Mouse (Mus musculus): ENCODE results near the gene Gngt2. TPM values are rescaled to one million over a fixed set of nuclear protein-coding genes. Genes with fewer than 3 reads are reported as not detected.

The Gngt2 gene
- polyA plus RNA-seq, 1 experiment from 2014 or later: 16.7 TPM

- Histone ChIP-seq H3K9ac (peak overlapping the region; percentile 58; the same call in 1 of the 2 replicates), H3K27me3 (replicated peaks) (peaks cover 81% of the 10 kb centered on the region), H3K4me2 (peak overlapping the region; percentile 64), H3K36me3 (peaks cover 12% of the 10 kb centered on the region), H3K9me3 (replicated peaks) (no peaks in the 10 kb centered on the region), H3K4me3 (peak overlapping the region; percentile 31), H3K27ac (no peak overlapping the region), H3K4me1 (peaks cover 84% of the 10 kb centered on the region)
- WGBS (ENCODE audit: insufficient replicate concordance): 13% methylated on average over 18 of the region's 18 CpGs
- peak; percentile 9; the same call in 1 of the 2 replicates for ATAC-seq
Observed at GRCm38 (mm10) chr11:95833631-95834142, 3.3 kb upstream of the Gngt2 start.

GRCm38 (mm10) chr11:95834143-95834667 is 2.8 kb upstream of the Gngt2 start:
- Histone ChIP-seq H3K9ac (peak overlapping the region; percentile 58), H3K4me1 (peaks cover 84% of the 10 kb centered on the region), H3K36me3 (peaks cover 12% of the 10 kb centered on the region), H3K27me3 (replicated peaks) (peaks cover 75% of the 10 kb centered on the region), H3K9me3 (replicated peaks) (no peaks in the 10 kb centered on the region), H3K4me3 (peak overlapping the region; percentile 31), H3K4me2 (peak overlapping the region; percentile 64), H3K27ac (peak overlapping the region; percentile 79)
- peak; percentile 27 for ATAC-seq
- WGBS (ENCODE audit: insufficient replicate concordance): 2% methylated on average over 22 of the region's 22 CpGs

DNA sequence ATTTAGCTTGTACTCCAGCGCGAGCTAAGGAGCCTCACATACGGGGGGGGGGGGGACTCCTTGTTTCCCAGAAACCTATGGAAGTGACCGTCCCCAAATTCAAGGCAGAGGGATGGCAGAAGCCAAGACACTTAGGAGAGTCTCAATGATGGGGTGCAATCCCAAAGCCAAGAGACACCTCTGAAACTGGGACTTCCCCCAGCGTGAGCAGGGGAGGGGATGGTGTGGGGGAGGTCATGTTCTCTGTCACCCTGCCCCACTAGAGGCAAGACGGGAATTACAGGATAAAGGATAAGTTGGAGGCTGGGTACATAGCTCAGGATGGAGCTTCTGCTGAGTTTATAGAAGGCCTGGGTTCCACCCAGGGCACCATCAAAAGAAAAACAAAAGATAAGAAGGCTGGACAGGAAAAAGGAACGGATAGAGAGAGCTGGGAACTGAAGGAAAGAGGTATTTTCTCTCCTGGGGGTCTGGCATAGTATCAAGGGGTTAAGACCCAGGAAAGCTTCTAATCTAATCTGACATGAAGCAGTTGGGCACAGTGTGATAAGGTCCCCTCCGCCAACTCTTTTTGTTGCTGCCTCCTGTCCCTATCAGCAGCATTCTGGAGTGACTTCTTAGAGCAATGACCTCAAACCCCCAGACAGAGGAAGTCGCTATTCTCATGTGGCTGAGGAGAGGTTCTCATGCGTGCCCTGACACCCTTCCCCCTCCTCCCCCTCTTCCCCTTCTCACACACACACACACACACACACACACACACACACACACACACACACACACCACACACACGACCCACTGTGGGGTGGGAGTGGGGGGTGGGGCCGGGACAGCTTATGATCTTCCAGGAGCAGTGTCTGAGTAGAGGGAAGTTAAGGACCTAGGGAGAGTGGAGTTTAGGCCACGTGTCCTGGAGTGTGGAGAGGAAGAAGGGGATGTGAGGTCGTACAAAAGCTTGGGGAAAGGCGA is 2.0 kb upstream of the Gngt2 start:
- WGBS (ENCODE audit: insufficient replicate concordance): 4% methylated on average over 15 of the region's 15 CpGs

GRCm38 (mm10) chr11:95835832-95836231 is 1.2 kb upstream of the Gngt2 start:
- Histone ChIP-seq H3K9me3 (replicated peaks) (no peaks in the 10 kb centered on the region), H3K4me3 (no peak overlapping the region), H3K27ac (peak overlapping the region; percentile 79), H3K4me1 (peaks cover 74% of the 10 kb centered on the region), H3K27me3 (replicated peaks) (peaks cover 64% of the 10 kb centered on the region), H3K9ac (peak overlapping the region; percentile 58), H3K36me3 (peaks cover 4% of the 10 kb centered on the region), H3K4me2 (peak overlapping the region; percentile 64)
- ATAC-seq: no peak
- WGBS (ENCODE audit: insufficient replicate concordance): 24% methylated on average over 6 of the region's 6 CpGs

More for the DNA sequence above, 2.0 kb upstream of the Gngt2 start:
- Histone ChIP-seq H3K9me3 (replicated peaks) (no peaks in the 10 kb centered on the region), H3K36me3 (peaks cover 9% of the 10 kb centered on the region), H3K27me3 (replicated peaks) (peaks cover 67% of the 10 kb centered on the region), H3K27ac (peak overlapping the region; percentile 79), H3K4me3 (peak overlapping the region; percentile 31), H3K4me1 (peaks cover 78% of the 10 kb centered on the region), H3K4me2 (peak overlapping the region; percentile 64), H3K9ac (peak overlapping the region; percentile 58)
- peak; percentile 83 for ATAC-seq

DNA sequence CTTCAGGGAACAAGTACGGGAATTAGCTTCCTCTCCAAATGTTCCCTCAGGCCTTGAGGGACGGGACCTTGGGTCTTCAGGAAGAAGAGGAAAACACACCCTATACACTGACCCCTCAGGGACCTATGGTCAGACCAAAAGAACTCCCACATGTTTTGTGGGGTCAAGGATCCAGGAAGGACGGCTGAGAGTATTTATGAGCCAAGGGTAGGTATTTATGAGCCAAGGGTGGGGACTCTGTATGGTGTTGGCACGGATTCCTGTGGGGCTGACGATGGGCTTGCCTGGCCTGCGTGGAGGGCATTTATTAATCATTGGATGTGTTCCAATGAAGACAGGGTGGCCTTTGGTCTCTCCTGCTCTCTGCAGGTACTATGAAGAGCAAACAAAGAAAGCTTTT is 583 bp upstream of the Gngt2 start:
- no peak for ATAC-seq
- no peak overlapping the region for H3K9ac ChIP-seq
- H3K36me3 ChIP-seq: no peaks in the 10 kb centered on the region; the same call in 1 of the 2 replicates
- no peak overlapping the region for H3K4me2 ChIP-seq
- peaks cover 64% of the 10 kb centered on the region for H3K27me3 ChIP-seq (replicated peaks)
- no peak overlapping the region for H3K27ac ChIP-seq
- H3K4me1 ChIP-seq: peaks cover 74% of the 10 kb centered on the region
- WGBS (ENCODE audit: insufficient replicate concordance): 76% methylated on average over 6 of the region's 6 CpGs
- H3K9me3 ChIP-seq (replicated peaks): no peaks in the 10 kb centered on the region
- no peak overlapping the region for H3K4me3 ChIP-seq

GRCm38 (mm10) chr11:95838598-95838997 is 1.6 kb downstream of the Gngt2 start:
- peaks cover 87% of the 10 kb centered on the region for H3K4me1 ChIP-seq
- no peaks in the 10 kb centered on the region for H3K36me3 ChIP-seq
- H3K4me2 ChIP-seq: no peak overlapping the region
- 0 out of 2 replicates have a peak overlapping the region, but pooled peaks have one; percentile 7 for H3K27ac ChIP-seq
- H3K4me3 ChIP-seq: no peak overlapping the region
- 53% methylated on average over 4 of the region's 4 CpGs for WGBS (ENCODE audit: insufficient replicate concordance)
- peaks cover 56% of the 10 kb centered on the region for H3K27me3 ChIP-seq (replicated peaks)
- no peak for ATAC-seq
- H3K9me3 ChIP-seq (replicated peaks): no peaks in the 10 kb centered on the region
- no peak overlapping the region for H3K9ac ChIP-seq

GRCm38 (mm10) chr11:95838999-95839868 is 2.2 kb downstream of the Gngt2 start:
- Histone ChIP-seq H3K27ac (no peak overlapping the region), H3K4me3 (no peak overlapping the region), H3K9me3 (replicated peaks) (no peaks in the 10 kb centered on the region), H3K4me1 (peaks cover 83% of the 10 kb centered on the region), H3K36me3 (no peaks in the 10 kb centered on the region), H3K9ac (no peak overlapping the region), H3K4me2 (peak overlapping the region; percentile 13; the same call in 1 of the 2 replicates), H3K27me3 (replicated peaks) (peaks cover 55% of the 10 kb centered on the region)
- no peak for ATAC-seq
- WGBS (ENCODE audit: insufficient replicate concordance): 67% methylated on average over 8 of the region's 8 CpGs

- H3K4me1 ChIP-seq: peaks cover 66% of the 10 kb centered on the region
- no peaks in the 10 kb centered on the region for H3K9me3 ChIP-seq (replicated peaks)
- WGBS (ENCODE audit: insufficient replicate concordance): 49% methylated on average over 5 of the region's 5 CpGs
- no peaks in the 10 kb centered on the region for H3K36me3 ChIP-seq
- peak overlapping the region; percentile 39; the same call in 1 of the 2 replicates for H3K27ac ChIP-seq
- peak overlapping the region; percentile 56 for H3K4me2 ChIP-seq
- no peak for ATAC-seq
- no peak overlapping the region; the same call in 1 of the 2 replicates for H3K9ac ChIP-seq
- peak overlapping the region; percentile 36 for H3K4me3 ChIP-seq
- peaks cover 55% of the 10 kb centered on the region for H3K27me3 ChIP-seq (replicated peaks)
Observed at GRCm38 (mm10) chr11:95840694-95841497, 3.9 kb downstream of the Gngt2 start.

- Histone ChIP-seq H3K9ac (peak overlapping the region; percentile 45; the same call in 1 of the 2 replicates), H3K27me3 (replicated peaks) (peaks cover 56% of the 10 kb centered on the region), H3K36me3 (no peaks in the 10 kb centered on the region), H3K27ac (peak overlapping the region; percentile 39; the same call in 1 of the 2 replicates), H3K4me1 (peaks cover 61% of the 10 kb centered on the region), H3K9me3 (replicated peaks) (no peaks in the 10 kb centered on the region), H3K4me3 (peak overlapping the region; percentile 36), H3K4me2 (peak overlapping the region; percentile 56)
- 39% methylated on average over 10 of the region's 10 CpGs for WGBS (ENCODE audit: insufficient replicate concordance)
- ATAC-seq: no peak
Observed at GRCm38 (mm10) chr11:95841498-95841830, 4.4 kb downstream of the Gngt2 start.

DNA sequence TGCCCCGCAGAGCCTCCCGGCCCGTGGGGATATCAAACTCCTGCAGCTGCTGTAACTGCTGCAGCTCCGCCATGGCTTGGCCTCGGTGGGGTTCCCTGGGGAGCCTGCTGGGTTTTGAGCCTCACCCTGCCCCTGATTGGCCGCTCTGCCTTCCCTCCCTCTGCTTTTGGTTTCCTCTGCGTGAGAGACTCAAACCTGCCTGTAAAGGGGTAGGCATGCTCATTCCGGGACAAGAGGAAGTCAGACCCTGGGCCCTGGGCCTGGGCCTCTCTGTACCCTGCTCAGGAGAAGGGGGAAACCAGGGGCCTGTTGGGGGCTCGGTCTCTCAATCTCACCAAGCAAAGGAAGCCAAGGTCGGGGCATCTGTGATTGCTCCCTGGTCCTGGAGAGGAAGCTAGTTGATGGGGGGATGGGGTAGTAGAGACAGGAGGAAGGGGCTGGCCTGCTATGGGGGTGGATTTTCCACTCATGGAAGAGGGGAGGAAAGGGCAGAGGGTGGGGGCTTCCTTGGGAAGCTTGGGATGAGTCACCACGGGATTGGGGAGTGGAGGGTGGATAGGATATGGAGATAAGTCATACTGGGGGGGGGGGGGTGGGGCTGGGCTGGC is 5.2 kb downstream of the Gngt2 start, which contains the start of gene Abi3:
Abi3 (minus strand) TSS at position 403 of the 608 bp plus-strand sequence.
- H3K4me1 ChIP-seq: peaks cover 53% of the 10 kb centered on the region
- peak; percentile 76 for ATAC-seq
- H3K4me3 ChIP-seq: peak within 1 kb of the TSS; percentile 36
- H3K4me2 ChIP-seq: peak within 1 kb of the TSS; percentile 56
- 5% methylated on average over 11 of the region's 11 CpGs for WGBS (ENCODE audit: insufficient replicate concordance)
- H3K9ac ChIP-seq: peak within 1 kb of the TSS; percentile 45
- no peaks in the 10 kb centered on the region for H3K9me3 ChIP-seq (replicated peaks)
- H3K36me3 ChIP-seq: no peaks in the 10 kb centered on the region
- peaks cover 50% of the 10 kb centered on the region for H3K27me3 ChIP-seq (replicated peaks)
- peak within 1 kb of the TSS; percentile 39 for H3K27ac ChIP-seq
